Mouse (Mus musculus) retina, postnatal 1 day (tissue): ENCODE data around the gene Tssk3.
"Not testable (repeated sequence)": the region's sequence is repeated elsewhere in the genome, so short reads cannot be mapped to it uniquely, and the experiment has no call there.

Experiments
- DNase-seq: peaks from one replicate; pipeline ENCODE4 v3.0.0-alpha.2; 2012

Tssk3 gene

DNA sequence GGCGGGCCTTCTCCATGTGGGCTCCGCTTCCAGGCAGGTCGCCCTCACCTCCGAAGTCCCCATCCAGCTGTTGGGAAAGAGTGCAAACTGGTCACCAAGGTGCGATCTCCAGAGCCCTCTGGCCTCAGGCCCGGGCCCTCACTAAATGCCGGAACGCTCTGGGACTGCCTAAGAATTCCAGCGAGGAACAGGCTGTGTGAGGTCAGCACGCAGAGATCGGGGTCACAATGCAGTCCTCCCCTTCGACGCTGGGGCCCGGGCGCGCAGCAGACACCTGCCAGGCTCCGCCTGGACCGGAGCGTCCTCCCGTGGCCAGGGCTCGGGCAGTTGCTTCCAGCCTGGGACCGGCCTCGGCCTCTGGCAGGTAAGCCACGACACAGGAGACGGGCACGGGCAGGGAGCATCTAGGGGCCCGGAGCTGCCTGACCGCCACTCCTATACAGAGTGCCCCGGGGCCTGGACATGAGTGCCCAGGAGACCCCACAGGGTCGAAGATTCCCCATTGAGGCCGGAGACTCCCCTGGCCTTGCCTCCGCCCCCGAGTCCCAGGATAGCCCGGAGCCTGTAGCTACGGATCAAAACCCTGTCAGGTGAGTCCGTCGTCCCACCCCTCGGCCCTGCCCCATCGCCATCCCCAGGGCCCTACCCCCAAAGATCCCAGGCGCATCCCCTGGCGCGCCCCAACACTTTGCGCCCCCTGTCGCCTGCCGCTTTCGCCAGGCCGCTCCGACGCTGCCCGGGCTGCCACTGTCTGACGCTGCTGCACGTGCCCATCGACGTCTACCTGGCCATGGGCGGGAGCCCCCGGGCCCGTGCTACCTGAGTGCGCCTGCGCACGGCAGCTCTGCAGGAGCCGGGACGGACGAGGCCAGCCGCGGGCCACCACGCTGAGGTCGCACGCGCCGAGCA, at the start of gene Tssk3, which contains the start of gene Fam229a:
TSS of gene Tssk3 (minus strand) at position 51 of the 909 bp plus-strand sequence.
TSS of gene Fam229a (plus strand) at position 219 of the 909 bp plus-strand sequence.
- DNase-seq = peak; percentile 65

DNA sequence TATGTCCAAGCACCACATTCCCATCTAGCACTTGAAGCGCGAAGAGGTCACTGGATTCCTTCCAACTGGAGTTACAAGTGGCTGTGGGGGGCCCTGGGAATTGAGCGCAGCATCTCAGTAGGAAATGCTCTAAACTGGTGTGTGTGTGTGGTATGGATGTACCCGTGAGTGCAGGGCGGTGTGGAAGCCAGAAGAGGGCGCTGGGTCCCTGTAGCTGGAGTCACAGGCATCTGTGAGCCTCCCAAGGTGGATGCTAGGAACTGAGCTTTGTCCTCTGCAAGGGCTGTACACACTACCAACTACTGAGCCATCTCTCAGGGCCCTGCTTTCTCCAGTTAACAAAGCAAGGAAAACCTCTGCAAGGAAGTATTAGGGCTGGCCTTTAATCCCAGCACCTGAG, 49.2 kb upstream of the Tssk3 start:
- DNase-seq = peak; percentile 40

DNA sequence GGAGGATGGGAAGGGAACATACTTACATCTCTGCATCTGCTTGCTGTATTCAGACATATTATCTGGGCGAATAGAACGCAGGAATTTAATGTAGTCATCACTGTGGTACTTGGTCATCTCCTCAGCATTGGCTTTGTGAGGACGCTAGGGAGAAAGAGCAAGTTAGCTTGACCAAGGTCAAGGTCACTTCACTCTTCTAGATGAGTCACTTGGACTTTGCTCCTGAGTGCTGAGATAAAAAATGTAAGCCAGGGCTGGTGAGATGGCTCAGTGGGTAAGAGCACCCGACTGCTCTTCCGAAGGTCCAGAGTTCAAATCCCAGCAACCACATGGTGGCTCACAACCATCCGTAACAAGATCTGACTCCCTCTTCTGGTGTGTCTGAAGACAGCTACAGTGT, 38.1 kb upstream of the Tssk3 start:
- not testable (repeated sequence) for DNase-seq

DNA sequence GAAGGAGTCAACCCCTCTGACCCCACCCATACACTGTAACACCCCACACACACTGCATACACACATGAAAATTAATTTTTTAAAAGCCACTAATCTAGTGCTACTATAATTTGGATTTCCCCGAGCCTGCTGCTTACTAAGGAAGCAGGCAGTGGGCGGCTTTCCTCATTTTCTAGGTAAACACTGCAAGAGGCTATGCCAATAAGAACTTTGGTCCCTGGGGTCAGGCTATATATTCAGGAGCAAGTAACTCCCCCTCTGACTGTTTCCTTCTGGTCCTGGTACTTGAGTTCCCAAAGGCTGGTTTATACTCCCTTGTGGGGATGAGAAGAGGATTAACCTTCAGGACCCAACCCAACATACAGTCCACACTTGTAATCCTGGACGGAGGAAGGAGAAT, 35.1 kb upstream of the Tssk3 start:
- no peak for DNase-seq

DNA sequence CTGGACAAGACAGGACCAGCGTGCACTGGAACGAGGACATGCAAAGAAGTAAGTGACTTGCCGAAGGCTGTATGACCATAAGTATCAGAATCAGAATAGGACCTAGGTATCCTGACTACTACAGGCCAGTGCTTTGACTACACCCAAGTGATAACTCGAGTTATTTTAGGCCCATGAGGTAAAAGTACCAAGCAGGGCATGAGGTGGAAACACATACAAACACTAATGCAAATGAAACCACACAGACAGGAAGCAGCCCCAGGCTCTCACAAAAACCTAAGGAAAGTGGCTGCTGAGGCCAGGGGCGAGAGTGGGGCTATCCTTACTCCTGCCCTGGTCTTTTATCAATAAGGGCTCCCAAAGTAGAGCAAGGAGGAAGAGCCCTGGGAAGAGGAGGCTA, 34.5 kb upstream of the Tssk3 start:
- no peak for DNase-seq

DNA sequence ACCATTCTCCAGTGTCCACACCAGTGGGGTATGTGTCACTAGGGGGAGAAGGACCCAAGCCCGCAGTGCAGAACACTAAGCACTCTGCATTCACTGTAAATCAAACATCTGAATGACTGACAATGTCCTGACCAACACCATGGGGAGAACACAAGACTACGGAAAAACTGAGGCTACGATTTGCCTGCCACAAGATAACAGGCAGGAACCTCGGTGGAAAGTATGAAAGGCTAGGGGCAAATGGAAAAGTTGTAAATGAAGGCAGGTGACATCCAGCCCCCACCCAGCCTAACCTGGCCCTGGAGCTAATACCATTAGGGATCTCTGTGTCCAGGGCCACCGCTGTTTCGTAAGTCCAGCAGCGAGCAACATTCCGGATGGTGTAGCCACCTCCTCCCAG, 27.7 kb upstream of the Tssk3 start:
- DNase-seq = no peak

DNA sequence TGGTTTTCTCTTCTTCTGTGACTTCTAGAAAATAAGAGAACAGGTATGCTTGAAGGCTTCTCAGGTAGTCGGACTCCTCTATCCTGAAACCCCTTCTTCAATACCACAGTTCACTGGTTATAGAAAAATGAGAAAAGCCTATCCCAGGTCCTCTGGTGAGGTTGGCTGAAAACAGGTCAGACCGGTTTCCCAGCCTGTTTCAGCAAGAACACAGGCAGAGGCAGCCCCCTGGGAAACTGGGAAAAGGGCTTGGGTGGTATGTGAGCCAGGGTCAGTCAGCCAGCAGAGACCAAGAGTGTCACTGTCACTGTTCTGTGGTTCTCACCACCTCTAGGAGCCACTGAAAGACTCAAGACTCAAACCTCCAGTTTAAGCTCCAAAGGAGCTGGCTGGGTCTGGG, 26.1 kb upstream of the Tssk3 start:
- DNase-seq = no peak

DNA sequence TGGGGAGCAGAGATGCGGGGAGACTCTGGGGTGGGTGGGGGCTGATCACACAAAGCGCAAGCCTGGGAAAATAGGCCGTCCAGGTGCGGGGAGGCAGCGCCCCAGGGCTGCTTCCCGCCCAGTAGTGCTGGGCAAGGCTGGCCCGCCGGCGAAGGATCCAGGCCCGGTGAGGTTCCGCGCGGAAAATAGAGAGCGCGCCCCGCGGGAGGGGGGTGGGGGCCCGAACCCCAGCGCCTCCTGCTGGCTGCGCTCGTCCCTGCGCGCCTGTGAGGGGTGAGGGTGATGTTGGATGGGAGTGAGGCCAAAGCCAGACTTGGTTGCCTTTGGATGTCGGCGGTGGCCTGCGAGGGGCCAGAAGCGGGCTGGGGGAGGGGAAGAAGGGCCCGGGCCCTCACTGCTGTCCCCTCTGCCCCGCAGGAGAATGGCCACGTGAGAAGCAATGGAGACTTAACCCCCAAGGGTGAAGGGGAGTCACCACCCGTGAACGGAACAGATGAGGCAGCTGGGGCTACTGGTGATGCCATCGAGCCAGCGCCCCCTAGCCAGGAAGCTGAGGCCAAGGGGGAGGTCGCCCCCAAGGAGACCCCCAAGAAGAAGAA, 23.6 kb upstream of the Tssk3 start:
- DNase-seq = peak; percentile 80

DNA sequence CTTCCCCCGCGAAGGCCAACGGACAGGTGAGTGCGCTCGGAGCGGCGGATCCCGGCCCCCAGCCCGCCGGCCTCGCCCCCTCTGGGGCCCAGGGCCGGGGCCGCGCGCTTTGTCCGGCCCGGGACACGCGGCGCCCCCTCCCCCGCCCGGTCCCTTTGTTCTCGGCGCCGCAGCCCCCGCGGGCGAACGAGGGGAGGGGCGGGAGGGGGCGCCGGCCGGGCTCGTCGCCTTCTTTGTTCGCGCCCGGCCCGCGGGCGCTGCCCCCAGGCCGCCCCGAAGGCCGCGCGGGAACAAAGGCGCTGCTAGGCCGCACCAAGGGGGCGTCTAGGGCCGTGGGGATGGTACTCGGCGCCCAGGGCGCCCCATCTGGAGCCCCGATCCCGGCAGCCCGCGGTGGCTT, 23.1 kb upstream of the Tssk3 start:
- DNase-seq = no peak

DNA sequence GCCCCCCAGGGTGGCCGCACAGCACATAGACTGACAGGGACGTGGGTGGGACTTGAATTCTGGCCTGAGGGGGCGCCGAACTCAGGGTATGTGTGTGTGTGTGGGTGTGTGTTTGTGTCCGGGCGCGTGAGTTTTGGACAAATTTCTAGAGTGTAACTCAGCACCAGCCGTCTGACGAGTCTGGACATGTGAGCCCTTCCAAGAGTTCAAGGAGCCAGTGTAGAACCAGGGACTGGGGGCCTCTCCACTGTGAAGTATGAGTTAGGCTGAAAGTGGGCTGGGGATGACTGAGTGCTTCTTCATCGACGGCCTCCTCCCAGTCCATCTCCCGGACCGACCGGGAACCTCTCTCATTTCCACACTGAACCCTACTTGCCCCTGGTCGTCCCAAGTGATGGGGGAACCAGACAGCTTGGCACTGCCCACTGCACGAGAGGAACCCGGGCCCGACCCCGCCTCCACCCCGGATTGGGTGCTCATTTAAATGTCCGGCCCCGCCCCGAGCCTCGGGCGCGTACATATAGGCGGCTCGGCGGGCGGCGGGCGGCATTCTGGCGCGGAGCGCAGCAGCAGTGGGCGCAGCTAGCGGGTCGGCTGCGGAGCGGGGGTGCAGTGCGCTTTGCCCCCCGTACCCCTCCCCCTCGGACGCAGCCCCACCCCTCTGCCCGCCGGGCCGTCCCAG, 22.4 kb upstream of the Tssk3 start, which contains the start of gene Marcksl1:
TSS of gene Marcksl1 (plus strand) at position 496 of the 682 bp plus-strand sequence.
- DNase-seq = peak; percentile 96

DNA sequence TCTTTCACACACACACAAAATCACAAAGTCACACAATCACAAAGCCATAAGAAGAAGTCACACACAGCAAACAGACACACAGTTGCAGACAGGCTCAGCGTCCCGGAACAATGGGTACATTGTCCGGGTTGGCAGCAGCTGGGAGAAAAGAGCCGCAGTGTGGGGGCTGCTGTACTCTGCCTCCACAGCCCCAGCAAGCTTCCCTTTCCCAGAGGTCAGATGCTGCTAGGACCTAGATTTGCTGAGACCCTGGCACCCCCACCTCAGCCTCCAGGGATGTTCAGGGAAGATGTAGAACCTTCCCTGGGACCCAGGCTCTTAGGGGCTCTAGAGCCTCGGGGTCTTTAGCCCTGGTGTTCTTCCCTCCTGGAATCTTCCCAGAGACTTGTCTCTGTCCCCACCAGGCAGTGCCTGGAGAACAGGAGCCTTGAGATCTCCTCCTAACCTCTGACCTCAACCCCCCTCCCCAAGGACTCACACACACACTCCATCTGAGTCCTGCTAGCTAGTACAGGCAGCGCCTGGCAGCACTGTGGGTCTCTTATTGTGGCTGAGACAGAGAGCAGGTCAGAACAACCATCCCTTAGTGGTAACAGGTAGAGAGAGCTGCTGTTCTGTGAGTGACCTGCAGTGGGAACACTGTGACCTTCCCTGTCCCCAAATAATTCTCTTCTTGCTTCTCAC, 20.7 kb upstream of the Tssk3 start:
- peak; percentile 78 for DNase-seq

DNA sequence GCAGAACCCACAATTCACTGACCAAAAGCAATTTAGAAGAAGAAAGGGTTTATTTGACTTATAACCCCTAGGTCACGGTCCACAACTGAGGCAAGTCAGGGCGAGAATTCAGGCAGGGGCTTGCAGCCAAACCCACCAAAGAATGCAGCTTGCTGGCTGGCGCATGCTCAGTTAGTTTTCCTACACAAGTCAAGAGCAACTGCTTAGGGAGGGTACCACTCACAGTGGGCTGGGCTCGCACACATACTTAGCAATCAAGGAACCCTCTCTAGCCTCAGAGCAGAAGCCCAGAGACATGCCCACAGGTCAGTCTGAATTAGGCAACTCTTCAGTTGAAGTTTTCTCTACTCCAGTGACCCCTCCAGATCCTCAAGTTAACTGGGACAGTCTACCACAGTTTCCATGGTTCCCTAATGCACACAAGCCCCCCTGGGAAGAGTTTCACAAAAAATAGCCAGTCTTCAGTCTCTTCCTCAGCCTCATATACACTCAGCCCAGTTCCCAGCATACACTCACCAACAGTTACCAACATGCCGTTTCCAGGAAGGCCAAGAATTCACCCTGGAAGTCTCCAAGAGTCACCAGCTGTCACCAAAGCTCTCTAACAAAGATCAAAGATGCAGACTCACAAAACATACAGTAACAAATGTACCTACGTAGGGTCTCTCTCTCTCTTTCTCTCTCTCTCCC, 20.0 kb upstream of the Tssk3 start:
- DNase-seq = peak; percentile 60

DNA sequence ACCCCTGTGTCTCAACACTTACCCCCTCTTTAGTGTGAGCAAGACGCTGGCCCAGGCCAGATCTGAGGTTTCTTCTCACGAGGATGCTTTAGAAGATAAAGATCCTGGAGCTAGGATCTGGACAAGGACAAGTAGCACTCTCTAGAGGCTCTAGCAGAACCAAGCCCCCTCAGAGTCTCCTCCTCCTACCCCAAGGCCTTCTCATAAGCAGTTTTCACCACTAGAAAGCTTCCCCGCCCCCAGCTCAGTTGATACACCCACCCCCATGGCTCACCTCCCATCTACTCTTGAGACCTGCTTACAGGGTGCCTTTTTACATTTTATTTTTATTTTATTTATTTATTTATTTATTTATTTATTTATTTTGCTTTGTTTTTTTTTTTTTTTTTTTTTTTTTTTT, 18.8 kb upstream of the Tssk3 start:
- DNase-seq = no peak

DNA sequence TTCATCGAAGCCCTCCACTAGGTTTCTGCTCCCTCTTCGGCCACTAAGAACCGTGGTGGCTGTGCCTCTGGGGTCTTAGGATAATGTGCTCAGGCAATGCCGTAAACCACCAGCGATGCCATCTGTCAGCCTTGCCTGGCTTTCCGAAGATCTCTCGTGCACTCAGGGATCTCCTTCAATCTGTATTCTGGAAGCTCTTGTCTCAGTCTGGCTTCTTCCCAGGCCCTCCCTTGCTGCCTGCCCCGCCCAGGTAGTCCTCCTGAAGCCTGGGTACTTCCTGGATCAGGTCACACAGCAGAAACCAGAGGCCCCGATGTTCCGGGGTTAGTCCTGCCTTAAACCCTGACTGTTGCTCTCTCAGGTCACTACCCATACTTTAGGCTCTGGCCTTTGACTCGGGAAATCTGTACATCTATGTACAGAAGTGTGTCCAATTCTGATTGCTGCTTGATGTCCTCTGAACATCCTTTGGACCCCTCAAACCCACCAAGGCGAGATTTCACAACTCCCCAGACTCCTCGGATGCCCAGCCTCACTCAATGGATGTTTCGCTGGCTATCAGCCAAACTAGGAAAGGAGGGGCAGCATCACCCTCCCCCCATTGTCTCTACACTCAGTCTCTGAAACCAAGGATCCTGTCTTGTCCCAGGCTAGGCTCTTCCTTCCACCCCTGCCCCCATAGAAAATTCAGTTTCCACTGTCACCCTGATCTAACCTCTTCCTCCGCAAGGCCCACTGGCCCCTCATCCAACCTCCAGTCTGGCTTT, 18.2 kb upstream of the Tssk3 start:
- peak; percentile 65 for DNase-seq

DNA sequence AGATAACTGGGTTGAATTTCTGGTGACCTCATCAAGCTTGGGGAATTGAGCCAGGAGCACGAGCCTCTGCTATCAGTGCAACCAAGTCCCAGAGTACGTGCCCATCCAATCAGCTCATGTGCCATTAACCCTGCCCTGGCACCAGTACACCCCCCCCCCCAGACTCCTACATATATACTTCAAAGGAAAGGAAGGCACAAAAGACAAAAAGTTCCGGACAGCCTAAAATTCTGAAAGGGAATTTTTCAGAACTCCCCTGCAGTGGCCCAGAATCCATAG, 17.4 kb upstream of the Tssk3 start:
- DNase-seq = no peak

DNA sequence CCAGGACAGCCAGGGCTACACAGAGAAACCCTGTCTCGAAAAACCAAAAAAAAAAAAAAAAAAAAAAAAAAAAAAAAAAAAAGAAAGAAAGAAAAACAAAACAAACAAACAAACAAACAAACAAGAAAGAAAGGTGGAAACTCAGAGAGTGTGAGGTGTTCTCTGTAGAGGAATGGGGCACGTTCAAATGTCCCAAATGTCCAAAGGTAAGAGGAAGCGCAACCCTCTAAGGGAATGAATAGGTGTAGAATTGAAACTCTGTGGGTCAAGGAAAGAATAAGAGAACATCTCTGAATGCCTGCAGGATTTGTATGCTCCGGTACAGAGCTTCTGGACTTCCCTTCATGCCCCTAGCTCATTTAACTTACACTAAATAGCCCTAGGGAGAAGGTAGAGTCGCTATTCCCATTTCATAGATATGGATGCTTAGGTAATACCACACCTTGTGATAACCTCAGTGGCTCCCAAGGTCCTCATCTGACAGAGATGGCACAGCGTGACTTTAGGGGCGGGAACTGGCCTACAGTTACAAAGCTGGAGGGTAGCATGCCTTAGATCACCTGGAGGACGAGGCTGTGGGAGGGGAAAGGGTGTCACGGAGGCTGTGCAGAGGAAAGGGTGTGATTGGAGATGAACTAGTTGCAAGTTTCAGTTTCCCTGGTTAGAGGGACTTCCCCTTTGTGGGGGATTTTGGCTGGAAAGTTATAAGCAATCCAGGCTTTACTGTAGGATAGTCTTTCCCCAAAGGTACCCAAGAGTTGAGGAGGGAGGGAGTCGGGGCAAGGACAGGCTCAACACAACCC, 16.8 kb upstream of the Tssk3 start:
- DNase-seq = no peak

DNA sequence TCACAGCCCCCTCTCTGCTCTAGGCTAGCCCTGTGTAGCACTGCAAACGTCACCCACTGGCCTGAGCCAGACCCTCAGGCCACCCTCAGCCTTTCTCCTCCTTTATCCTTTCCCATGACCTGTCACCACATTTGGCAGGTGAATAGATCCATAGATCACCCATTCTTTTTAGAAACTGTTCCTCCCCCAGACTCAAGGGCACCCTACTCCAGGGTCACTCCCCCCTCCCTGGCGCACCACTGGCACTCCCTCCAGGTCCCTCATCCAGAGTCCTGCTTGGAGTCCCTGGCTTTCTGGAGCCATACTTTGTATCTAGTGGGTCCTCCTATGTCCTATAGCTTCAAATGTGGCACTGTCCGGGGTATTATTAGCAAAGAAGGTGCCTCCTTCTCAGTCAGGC, 14.7 kb upstream of the Tssk3 start:
- DNase-seq = no peak

DNA sequence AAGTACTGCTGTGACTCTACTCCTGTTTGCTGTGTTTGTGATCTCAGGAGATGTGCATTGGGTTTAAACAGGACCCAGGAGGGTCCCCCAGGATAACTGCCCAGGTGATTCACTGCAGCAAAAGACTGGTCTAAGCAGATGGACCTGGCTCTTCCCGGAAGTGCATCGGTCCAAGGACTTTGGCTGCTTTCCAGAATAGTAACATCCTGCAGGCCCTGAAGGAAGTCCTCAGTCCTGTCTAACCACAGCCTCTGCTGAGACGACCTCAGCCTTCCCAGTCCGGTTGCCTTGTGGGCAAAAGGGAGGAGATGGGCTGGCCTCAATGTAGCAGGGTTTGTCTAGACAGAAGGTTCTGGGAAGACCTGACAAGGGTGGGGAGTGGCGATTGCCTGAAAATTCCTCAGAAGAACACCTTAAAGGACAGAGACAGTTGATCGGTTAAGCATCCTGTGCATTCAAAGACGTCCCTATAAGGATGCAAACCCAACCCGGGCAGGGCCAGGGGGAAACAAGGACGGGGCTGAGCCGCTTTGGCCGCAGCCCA, 12.2 kb upstream of the Tssk3 start:
- DNase-seq = no peak

DNA sequence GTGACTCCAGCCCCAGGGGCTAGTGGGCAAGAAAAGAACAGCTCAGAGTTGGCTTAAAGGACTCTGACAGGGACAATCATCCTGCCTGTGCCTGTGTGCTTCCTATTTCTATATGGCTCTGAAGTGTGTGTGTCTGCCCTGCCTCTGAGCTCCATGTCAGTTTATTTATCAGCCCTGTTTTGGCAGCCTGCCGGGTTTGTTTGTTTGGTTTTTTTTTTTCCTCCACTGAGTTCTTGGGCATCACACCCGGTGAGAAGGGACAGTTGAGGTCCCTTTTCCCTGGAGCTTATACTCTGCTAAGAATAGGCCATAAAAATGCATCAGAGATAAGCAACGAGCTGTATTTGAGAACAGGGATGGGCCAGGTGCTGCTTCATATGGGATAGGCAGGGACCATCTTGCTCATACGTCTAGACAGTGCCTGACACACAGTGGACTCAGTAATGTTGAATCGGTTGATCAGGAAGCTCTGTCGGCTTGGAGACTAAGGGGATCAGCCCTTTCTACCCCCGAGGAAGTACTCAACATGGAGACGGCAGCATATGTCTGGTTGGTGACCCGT, 11.6 kb upstream of the Tssk3 start:
- DNase-seq = no peak
